Mouse (Mus musculus): Measurements from ENCODE around the gene Cdh23. TPM values are rescaled to one million over a fixed set of nuclear protein-coding genes. Genes with fewer than 3 reads are reported as not detected.
A peak's percentile ranks its signal among the peaks of the same experiment; 100 is the strongest.

Gene Cdh23
- total and polyA plus RNA-seq, 2 experiments from 2014 or later: 0.23 TPM

- no peak for ATAC-seq (ENCODE audit: insufficient read depth, low read depth)
- 78% methylated on average over 4 of the region's 4 CpGs for WGBS
Observed at GRCm38 (mm10) chr10:60677319-60677718, 19.0 kb downstream of the Cdh23 start.

GRCm38 (mm10) chr10:60670166-60670565, 26.1 kb downstream of the Cdh23 start:
- TF ChIP-seq CTCF (IDR thresholded peaks at IDR 0.05; ENCODE audit: low read depth) (no peak), EP300 (IDR thresholded peaks at IDR 0.05; ENCODE audit: low read depth) (no peak)
- ATAC-seq (ENCODE audit: insufficient read depth, low read depth) (no peak), DNase-seq (ENCODE audit: low spot score) (no peak)
- Histone ChIP-seq H3K27ac (ENCODE audit: low read depth) (no peak overlapping the region), H3K9ac (replicated peaks; ENCODE audit: low read depth, low read length) (no peak overlapping the region), H3K4me1 (ENCODE audit: control insufficient read depth, insufficient read depth) (no peaks in the 10 kb centered on the region), H3K4me3 (ENCODE audit: low read depth, low read length) (no peak overlapping the region), H3K27me3 (ENCODE audit: control insufficient read depth, insufficient read depth, low read length) (no peaks in the 10 kb centered on the region), H3K36me3 (replicated peaks; ENCODE audit: control insufficient read depth, insufficient read depth, low read length) (no peaks in the 10 kb centered on the region), H3K9me3 (replicated peaks; ENCODE audit: control insufficient read depth, low read length) (no peaks in the 10 kb centered on the region), H3K4me2 (ENCODE audit: low read depth, low read length) (no peak overlapping the region)
- WGBS: 56% methylated on average over 8 of the region's 8 CpGs

More at GRCm38 (mm10) chr10:60677319-60677718, 19.0 kb downstream of the Cdh23 start:
- Histone ChIP-seq H3K9ac (replicated peaks; ENCODE audit: low read depth, low read length) (no peak overlapping the region), H3K4me3 (ENCODE audit: low read depth, low read length) (no peak overlapping the region), H3K27ac (ENCODE audit: low read depth) (no peak overlapping the region), H3K27me3 (ENCODE audit: control insufficient read depth, insufficient read depth, low read length) (peaks cover 4% of the 10 kb centered on the region; the same call in 1 of the 2 replicates), H3K4me1 (ENCODE audit: control insufficient read depth, insufficient read depth) (no peaks in the 10 kb centered on the region), H3K36me3 (replicated peaks; ENCODE audit: control insufficient read depth, insufficient read depth, low read length) (no peaks in the 10 kb centered on the region), H3K9me3 (replicated peaks; ENCODE audit: control insufficient read depth, low read length) (no peaks in the 10 kb centered on the region), H3K4me2 (ENCODE audit: low read depth, low read length) (no peak overlapping the region)
- TF ChIP-seq EP300 (IDR thresholded peaks at IDR 0.05; ENCODE audit: low read depth) (no peak), CTCF (IDR thresholded peaks at IDR 0.05; ENCODE audit: low read depth) (no peak)
- DNase-seq (ENCODE audit: low spot score): no peak

GRCm38 (mm10) chr10:60668591-60668990, 27.7 kb downstream of the Cdh23 start:
- DNase-seq (ENCODE audit: low spot score) (no peak), ATAC-seq (ENCODE audit: insufficient read depth, low read depth) (no peak)
- no peak overlapping the region for H3K27ac ChIP-seq (ENCODE audit: low read depth)
- no peaks in the 10 kb centered on the region for H3K27me3 ChIP-seq (ENCODE audit: control insufficient read depth, insufficient read depth, low read length)
- H3K9ac ChIP-seq (replicated peaks; ENCODE audit: low read depth, low read length): no peak overlapping the region
- TF ChIP-seq CTCF (IDR thresholded peaks at IDR 0.05; ENCODE audit: low read depth) (no peak), EP300 (IDR thresholded peaks at IDR 0.05; ENCODE audit: low read depth) (no peak)
- 54% methylated on average over 3 of the region's 3 CpGs for WGBS
- H3K4me1 ChIP-seq (ENCODE audit: control insufficient read depth, insufficient read depth): no peaks in the 10 kb centered on the region
- H3K36me3 ChIP-seq (replicated peaks; ENCODE audit: control insufficient read depth, insufficient read depth, low read length): no peaks in the 10 kb centered on the region
- H3K9me3 ChIP-seq (replicated peaks; ENCODE audit: control insufficient read depth, low read length): no peaks in the 10 kb centered on the region
- H3K4me2 ChIP-seq (ENCODE audit: low read depth, low read length): no peak overlapping the region
- no peak overlapping the region for H3K4me3 ChIP-seq (ENCODE audit: low read depth, low read length)

GRCm38 (mm10) chr10:60660986-60661385, 35.3 kb downstream of the Cdh23 start:
- Histone ChIP-seq H3K36me3 (replicated peaks; ENCODE audit: control insufficient read depth, insufficient read depth, low read length) (no peaks in the 10 kb centered on the region), H3K9me3 (replicated peaks; ENCODE audit: control insufficient read depth, low read length) (no peaks in the 10 kb centered on the region), H3K4me3 (ENCODE audit: low read depth, low read length) (no peak overlapping the region), H3K4me1 (ENCODE audit: control insufficient read depth, insufficient read depth) (no peaks in the 10 kb centered on the region), H3K9ac (replicated peaks; ENCODE audit: low read depth, low read length) (no peak overlapping the region), H3K4me2 (ENCODE audit: low read depth, low read length) (no peak overlapping the region), H3K27ac (ENCODE audit: low read depth) (no peak overlapping the region), H3K27me3 (ENCODE audit: control insufficient read depth, insufficient read depth, low read length) (no peaks in the 10 kb centered on the region)
- no peak for ATAC-seq (ENCODE audit: insufficient read depth, low read depth)
- TF ChIP-seq EP300 (IDR thresholded peaks at IDR 0.05; ENCODE audit: low read depth) (no peak), CTCF (IDR thresholded peaks at IDR 0.05; ENCODE audit: low read depth) (no peak)
- no peak for DNase-seq (ENCODE audit: low spot score)
- 74% methylated on average over 9 of the region's 9 CpGs for WGBS

- Histone ChIP-seq H3K4me1 (ENCODE audit: control insufficient read depth, insufficient read depth) (no peaks in the 10 kb centered on the region), H3K27me3 (ENCODE audit: control insufficient read depth, insufficient read depth, low read length) (no peaks in the 10 kb centered on the region), H3K9ac (replicated peaks; ENCODE audit: low read depth, low read length) (no peak overlapping the region), H3K9me3 (replicated peaks; ENCODE audit: control insufficient read depth, low read length) (no peaks in the 10 kb centered on the region), H3K27ac (ENCODE audit: low read depth) (0 out of 2 replicates have a peak overlapping the region, but pooled peaks have one; percentile 6), H3K36me3 (replicated peaks; ENCODE audit: control insufficient read depth, insufficient read depth, low read length) (no peaks in the 10 kb centered on the region), H3K4me2 (ENCODE audit: low read depth, low read length) (no peak overlapping the region), H3K4me3 (ENCODE audit: low read depth, low read length) (no peak overlapping the region)
- ATAC-seq (ENCODE audit: insufficient read depth, low read depth) (no peak), DNase-seq (ENCODE audit: low spot score) (no peak)
- TF ChIP-seq CTCF (IDR thresholded peaks at IDR 0.05; ENCODE audit: low read depth) (no peak), EP300 (IDR thresholded peaks at IDR 0.05; ENCODE audit: low read depth) (no peak)
- WGBS: 36% methylated on average over 15 of the region's 15 CpGs
Observed at GRCm38 (mm10) chr10:60659450-60660020, 36.8 kb downstream of the Cdh23 start.

DNA sequence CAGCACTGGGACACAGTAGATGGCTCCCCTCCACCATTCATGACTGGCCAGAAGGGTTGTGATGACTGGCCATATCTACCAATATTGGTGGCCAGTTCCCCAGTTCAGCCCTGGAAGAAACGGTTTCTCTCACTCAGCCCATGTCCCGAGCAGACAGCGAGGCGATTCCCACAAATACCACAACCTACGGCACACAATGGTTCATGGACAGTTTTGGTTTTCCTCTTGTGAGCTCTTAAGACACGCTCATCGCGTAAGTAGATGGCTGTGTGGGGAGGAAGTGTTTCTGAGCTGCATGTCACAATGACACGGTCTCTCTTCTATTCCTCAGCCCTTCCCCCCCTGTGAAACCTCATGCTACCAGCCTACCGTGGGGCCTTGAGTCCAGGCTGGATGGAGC, 38.1 kb downstream of the Cdh23 start:
- Histone ChIP-seq H3K27me3 (ENCODE audit: control insufficient read depth, insufficient read depth, low read length) (no peaks in the 10 kb centered on the region), H3K4me3 (ENCODE audit: low read depth, low read length) (no peak overlapping the region), H3K9ac (replicated peaks; ENCODE audit: low read depth, low read length) (no peak overlapping the region), H3K4me2 (ENCODE audit: low read depth, low read length) (no peak overlapping the region), H3K9me3 (replicated peaks; ENCODE audit: control insufficient read depth, low read length) (no peaks in the 10 kb centered on the region), H3K36me3 (replicated peaks; ENCODE audit: control insufficient read depth, insufficient read depth, low read length) (no peaks in the 10 kb centered on the region), H3K27ac (ENCODE audit: low read depth) (no peak overlapping the region), H3K4me1 (ENCODE audit: control insufficient read depth, insufficient read depth) (no peaks in the 10 kb centered on the region)
- ATAC-seq (ENCODE audit: insufficient read depth, low read depth): no peak
- TF ChIP-seq EP300 (IDR thresholded peaks at IDR 0.05; ENCODE audit: low read depth): no peak
- no peak for TF ChIP-seq CTCF (IDR thresholded peaks at IDR 0.05; ENCODE audit: low read depth)
- DNase-seq (ENCODE audit: low spot score): no peak
- 77% methylated on average over 10 of the region's 10 CpGs for WGBS

Data from heart, postnatal 0 days (tissue).